Mouse (Mus musculus) heart, adult 8-10 months (tissue): Measurements from ENCODE around the gene Kat5. TPM values are rescaled to one million over a fixed set of nuclear protein-coding genes. Genes with fewer than 3 reads are reported as not detected.

Experiments used
- DNase-seq: peaks from one replicate; pipeline ENCODE4 v3.0.0; 2022; ENCODE audit warnings: low spot score
- total RNA-seq, 4 experiments: library from RNA; stranded (reverse); gene quantifications; 2 replicates each; pipeline ENCODE4 v1.2.4; 2022

The Kat5 gene
- total RNA-seq, result 10 to 100 TPM; 23.1 to 38.7 (median 29.3) TPM

DNA sequence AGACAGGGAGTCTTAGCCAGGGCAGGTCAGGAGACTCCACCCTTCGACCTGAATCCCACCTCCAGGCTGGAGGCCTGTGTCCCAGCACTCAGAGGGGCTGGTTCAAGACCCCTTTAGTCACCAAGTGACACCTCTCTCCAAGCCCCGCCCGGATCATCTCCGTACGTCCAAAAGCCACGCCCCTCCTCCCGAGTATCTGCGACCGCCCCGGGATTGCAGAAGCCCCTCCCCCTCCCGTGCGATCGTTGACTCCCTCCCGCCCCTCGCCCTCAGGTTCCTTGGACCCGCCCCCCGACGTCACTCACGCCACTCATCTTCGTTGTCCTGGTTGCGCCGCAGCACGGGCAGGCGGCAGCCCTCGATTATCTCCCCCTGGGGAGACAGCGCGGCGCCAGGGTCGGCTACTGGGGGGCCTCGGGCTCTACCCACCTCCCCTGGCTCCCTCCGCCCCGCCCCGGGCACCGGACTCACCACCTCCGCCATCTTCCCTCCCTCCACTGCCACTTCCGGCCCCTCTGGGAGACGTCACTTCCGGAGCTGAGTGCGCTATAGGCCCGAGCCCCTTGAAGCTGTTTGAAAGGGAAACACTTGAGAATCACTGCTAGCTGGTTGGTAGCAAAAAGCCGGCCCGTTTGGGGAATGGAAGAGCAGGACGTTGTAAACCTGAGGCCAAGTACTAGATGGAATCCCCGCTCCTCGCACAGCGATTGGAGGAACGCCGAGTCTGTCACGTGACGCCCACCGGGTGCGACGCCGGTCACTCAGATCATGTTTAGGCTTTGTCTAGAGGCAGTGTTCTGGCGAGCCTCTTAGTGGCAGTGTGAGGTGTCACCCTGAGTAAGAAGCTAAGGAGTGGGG lies at the start of gene Kat5:
Gene Kat5, minus strand, starts transcription at position 691 of the 858 bp plus-strand sequence.
- DNase-seq, result peak; percentile 93

DNA sequence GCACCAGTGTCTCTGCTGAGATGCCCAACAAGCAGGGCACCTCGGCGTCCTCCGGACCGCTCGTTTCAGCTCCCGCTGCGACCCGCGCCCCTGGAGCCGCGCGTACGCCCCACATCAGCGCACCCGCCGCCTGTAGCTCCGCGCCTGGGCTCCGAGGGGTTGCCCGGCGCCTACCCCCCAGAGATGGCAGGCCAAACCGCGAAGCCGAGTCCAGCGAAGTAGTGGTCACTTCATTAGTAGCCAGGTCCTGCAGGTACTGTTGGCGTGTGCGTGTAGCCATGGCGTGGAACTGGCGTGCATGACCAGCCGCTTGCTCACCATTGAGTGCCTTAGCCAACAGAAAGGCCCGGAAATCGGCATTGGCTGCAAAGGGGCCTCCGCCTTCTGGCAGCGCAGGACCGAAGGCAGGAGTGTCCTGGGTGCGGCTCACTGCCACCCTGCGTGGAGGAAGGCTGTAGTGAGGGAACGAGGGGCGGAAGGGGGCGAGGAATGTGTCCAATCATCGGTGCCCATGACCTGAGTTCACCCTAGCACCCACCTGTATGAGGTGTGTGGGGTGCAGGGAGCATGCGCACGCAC lies 44.8 kb upstream of the Kat5 start:
- no peak for DNase-seq

DNA sequence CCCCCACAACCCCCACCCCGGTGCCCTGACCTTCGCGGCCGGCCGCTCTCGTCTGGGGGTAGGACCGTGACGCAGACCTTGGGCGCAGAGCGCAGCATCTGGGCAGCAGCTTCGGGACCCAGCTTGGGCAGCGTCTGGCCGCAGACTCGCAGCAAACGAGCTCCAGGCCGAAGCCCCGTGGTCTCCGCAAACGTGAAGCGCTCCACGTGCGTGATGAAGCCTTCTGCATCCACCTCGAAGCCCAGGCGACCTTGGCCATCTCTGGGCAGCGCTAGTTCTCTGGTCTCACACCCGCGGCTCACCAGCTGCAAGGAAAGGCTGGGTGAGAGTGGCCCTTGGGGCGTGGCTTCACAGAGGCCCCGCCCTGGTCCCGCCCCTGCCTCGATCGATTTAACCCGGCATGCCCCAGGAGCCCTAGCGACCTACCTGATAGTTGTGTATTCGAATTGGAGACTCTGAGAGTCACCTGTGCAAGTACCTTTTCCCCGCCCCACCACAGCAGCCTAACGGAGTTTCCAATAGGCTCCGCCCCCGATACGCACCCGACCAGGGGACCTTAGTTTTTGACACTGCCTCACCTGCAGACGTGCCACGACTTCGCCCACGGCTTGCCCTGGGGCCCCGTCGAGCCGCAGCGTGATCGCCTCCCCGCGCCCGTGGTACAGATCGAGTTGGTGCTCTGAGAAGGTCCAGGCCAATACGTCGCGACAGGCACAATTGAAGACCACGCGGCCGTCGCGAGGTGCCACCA lies 44.1 kb upstream of the Kat5 start:
- DNase-seq, result no peak

DNA sequence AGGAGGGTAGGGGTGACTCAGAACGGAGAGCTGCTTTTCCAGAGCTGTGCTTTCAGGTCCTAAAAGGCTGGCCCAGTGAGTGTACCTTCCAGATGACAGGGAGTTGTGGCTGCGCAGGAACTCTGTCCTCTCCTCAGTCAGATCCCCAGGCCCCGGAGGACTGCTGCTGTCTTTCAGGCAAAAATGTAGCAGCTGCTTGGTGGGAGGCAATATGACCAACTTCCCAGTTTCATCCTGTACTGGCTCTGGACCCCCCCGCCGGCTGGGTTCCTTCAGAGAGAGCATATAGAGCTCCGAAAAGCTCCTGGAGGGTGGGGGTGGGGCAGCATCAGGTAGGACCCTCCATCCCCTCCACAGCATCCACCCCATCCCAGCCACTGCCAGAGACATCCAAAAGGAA lies 42.5 kb upstream of the Kat5 start:
- DNase-seq, result no peak

- no peak for DNase-seq
Measured at GRCm38 (mm10) chr19:5651502-5652274, 41.7 kb upstream of the Kat5 start.

DNA sequence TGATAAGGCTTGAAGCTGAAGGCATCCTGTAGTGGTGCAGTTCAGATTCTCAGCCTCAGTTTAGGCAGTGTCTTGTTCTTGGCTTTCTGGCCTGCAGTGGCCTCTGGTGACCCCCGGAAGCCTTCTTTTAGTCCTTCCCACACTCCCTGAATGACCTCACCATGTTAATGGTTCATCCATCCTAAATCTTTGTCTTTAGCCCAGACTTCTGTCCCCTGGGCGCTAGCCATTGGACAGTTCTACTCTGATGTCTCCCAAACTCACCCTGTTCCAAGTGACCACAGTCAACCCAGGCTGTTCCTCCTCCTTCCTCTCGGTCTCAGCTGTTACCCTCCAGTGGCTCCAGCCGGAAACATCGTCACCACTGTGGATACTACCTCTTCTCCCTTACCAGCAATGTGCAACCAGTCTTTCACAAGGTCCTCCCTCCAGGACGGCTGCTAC lies 39.3 kb upstream of the Kat5 start:
- DNase-seq, result peak; percentile 72

- DNase-seq, result peak; percentile 85
Measured at GRCm38 (mm10) chr19:5648401-5649297, 38.6 kb upstream of the Kat5 start.

- DNase-seq, result no peak
Measured at GRCm38 (mm10) chr19:5647791-5648190, 37.8 kb upstream of the Kat5 start.

GRCm38 (mm10) chr19:5646731-5647330 lies 36.8 kb upstream of the Kat5 start:
- no peak for DNase-seq

GRCm38 (mm10) chr19:5645280-5645679 lies 35.2 kb upstream of the Kat5 start:
- no peak for DNase-seq

DNA sequence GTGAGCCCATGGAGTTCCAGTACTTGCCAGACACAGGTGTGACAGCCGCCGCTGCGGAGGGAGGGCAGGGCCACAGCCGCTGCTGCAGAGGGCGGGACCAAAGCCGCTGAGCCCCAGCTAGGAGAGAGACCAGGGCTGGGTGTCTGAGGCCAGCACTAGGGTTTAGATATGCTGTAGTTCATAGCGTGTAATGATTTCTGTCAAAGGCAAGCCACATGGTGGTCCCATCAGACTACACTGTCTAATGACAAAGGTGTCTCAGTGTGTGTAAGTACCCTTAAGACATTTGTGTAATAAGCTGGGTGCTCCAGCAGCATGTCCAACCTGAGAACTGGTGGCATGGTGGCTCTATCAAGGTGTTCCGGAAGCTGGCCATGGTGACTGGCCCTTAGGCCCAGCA lies 31.6 kb upstream of the Kat5 start:
- DNase-seq, result no peak

DNA sequence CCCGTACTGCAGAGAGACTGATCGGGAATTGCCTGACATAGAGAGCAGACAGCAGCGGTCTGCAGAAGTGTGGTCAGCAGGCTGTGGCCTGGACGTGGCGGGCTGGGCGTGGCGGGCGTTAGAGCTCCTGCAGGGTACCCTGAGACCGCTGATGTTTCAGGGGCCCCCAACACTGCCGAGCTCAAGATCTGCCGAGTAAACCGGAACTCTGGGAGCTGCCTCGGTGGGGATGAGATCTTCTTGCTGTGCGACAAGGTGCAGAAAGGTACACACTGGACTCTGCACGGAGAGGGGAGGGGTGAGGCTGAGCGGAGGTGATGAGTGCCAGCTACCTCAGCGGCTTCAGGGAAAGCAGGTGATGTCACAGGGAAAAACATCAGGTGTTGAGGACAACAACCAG lies 31.0 kb upstream of the Kat5 start:
- DNase-seq, result no peak

- DNase-seq, result no peak
Measured at GRCm38 (mm10) chr19:5640339-5640738, 30.3 kb upstream of the Kat5 start.

DNA sequence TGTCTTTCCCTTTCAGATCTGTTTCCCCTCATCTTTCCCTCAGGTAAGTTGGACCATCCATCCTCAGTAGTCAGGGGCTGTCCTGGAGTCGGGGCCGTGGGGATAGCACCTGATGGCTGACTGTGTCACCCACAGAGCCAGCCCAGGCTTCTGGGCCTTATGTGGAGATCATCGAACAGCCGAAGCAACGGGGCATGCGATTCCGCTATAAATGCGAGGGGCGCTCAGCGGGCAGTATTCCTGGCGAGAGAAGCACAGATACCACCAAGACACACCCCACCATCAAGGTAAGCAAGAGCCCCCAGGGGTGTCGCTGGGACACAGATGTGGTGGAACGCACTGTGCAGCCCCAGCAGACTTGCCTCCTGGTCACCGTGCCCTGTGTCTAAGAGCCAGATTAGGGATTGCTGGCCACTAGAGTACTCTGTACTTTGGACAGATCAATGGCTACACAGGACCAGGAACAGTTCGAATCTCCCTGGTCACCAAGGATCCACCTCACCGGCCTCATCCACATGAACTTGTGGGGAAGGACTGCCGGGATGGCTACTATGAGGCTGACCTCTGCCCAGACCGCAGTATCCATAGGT lies 28.5 kb upstream of the Kat5 start:
- no peak for DNase-seq

GRCm38 (mm10) chr19:5637069-5638047 lies 27.3 kb upstream of the Kat5 start, which contains the start of gene Rela:
TSS of gene Rela (plus strand) at chr19:5637483.
- peak; percentile 93 for DNase-seq

GRCm38 (mm10) chr19:5636571-5637041 lies 26.6 kb upstream of the Kat5 start:
- peak; percentile 81 for DNase-seq

DNA sequence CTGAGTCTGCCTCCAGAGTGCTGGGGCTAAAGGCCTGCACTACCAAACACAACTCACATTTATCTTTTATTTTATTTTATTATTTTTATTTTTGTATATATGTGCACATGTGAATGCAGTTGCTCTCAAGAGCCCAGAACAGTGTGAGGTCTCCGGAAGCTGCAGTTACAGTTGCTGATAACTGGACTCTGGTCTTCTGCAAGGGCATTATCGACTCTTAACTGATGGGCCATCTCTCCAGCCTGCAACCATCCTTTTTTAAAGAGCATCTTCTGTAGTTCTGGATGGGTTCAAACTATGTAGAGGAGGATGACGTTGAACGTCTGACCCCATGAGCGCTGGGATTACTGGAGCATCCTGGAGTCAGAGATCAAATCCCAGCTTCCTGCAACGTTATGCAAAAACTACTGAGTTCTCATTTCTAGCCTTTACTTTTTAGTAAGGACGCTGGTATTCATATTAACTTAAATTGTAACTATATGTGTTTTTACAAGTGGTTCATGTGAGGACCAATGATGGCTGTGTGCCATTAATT lies 26.1 kb upstream of the Kat5 start:
- no peak for DNase-seq

- DNase-seq, result no peak
Measured at GRCm38 (mm10) chr19:5632120-5632519, 22.1 kb upstream of the Kat5 start.
